Mouse (Mus musculus): ENCODE data around the gene Rptor. TPM values are rescaled to one million over a fixed set of nuclear protein-coding genes. Genes with fewer than 3 reads are reported as not detected.

Rptor gene
- total RNA-seq, 2 experiments from 2014 or later, result 62.3 to 66.1 TPM

- no peak for DNase-seq (ENCODE audit: low spot score in 2 of 2)
- no peak for TF ChIP-seq CTCF (conservative IDR thresholded peaks at IDR 0.05)
- Histone ChIP-seq H3K27ac (no peak overlapping the region), H3K4me3 (no peak overlapping the region)
Observed at GRCm38 (mm10) chr11:119670690-119671666, 68.3 kb downstream of the Rptor start.

- Histone ChIP-seq H3K27ac (no peak overlapping the region), H3K4me3 (no peak overlapping the region)
- no peak for DNase-seq (ENCODE audit: low spot score in 2 of 2)
- TF ChIP-seq CTCF (conservative IDR thresholded peaks at IDR 0.05), result no peak
Observed at GRCm38 (mm10) chr11:119672041-119672440, 69.3 kb downstream of the Rptor start.

GRCm38 (mm10) chr11:119672775-119673174 is 70.1 kb downstream of the Rptor start:
- Histone ChIP-seq H3K27ac (no peak overlapping the region), H3K4me3 (no peak overlapping the region)
- no peak for TF ChIP-seq CTCF (conservative IDR thresholded peaks at IDR 0.05)

GRCm38 (mm10) chr11:119674835-119675234 is 72.1 kb downstream of the Rptor start:
- H3K4me3 ChIP-seq, result no peak overlapping the region
- no peak for DNase-seq (ENCODE audit: low spot score in 2 of 2)
- peak overlapping the region; percentile 11; the same call in 1 of the 2 replicates for H3K27ac ChIP-seq
- TF ChIP-seq CTCF (conservative IDR thresholded peaks at IDR 0.05), result no peak

More at GRCm38 (mm10) chr11:119672775-119673174, 70.1 kb downstream of the Rptor start:
- DNase-seq (ENCODE audit: low spot score in 2 of 2), result no peak

GRCm38 (mm10) chr11:119675546-119675945 is 72.8 kb downstream of the Rptor start:
- no peak for DNase-seq (ENCODE audit: low spot score in 2 of 2)
- Histone ChIP-seq H3K27ac (no peak overlapping the region), H3K4me3 (no peak overlapping the region)
- no peak for TF ChIP-seq CTCF (conservative IDR thresholded peaks at IDR 0.05)

GRCm38 (mm10) chr11:119676751-119677411 is 74.2 kb downstream of the Rptor start:
- H3K4me3 ChIP-seq, result no peak overlapping the region
- no peak for DNase-seq (ENCODE audit: low spot score in 2 of 2)
- TF ChIP-seq CTCF (conservative IDR thresholded peaks at IDR 0.05), result no peak
- H3K27ac ChIP-seq, result no peak overlapping the region

GRCm38 (mm10) chr11:119678427-119678826 is 75.7 kb downstream of the Rptor start:
- no peak for TF ChIP-seq CTCF (conservative IDR thresholded peaks at IDR 0.05)
- Histone ChIP-seq H3K4me3 (no peak overlapping the region), H3K27ac (no peak overlapping the region)
- peak; percentile 31 to 34 for DNase-seq (ENCODE audit: low spot score in 2 of 2)

GRCm38 (mm10) chr11:119680735-119681134 is 78.0 kb downstream of the Rptor start:
- TF ChIP-seq CTCF (conservative IDR thresholded peaks at IDR 0.05), result no peak
- no peak for DNase-seq (ENCODE audit: low spot score in 2 of 2)
- Histone ChIP-seq H3K4me3 (no peak overlapping the region), H3K27ac (no peak overlapping the region)

GRCm38 (mm10) chr11:119682285-119682684 is 79.6 kb downstream of the Rptor start:
- Histone ChIP-seq H3K27ac (no peak overlapping the region), H3K4me3 (no peak overlapping the region)
- no peak for DNase-seq (ENCODE audit: low spot score in 2 of 2)
- no peak for TF ChIP-seq CTCF (conservative IDR thresholded peaks at IDR 0.05)

GRCm38 (mm10) chr11:119683796-119684195 is 81.1 kb downstream of the Rptor start:
- no peak overlapping the region for H3K4me3 ChIP-seq
- no peak overlapping the region for H3K27ac ChIP-seq
- DNase-seq (ENCODE audit: low spot score in 2 of 2), result no peak
- TF ChIP-seq CTCF (conservative IDR thresholded peaks at IDR 0.05), result no peak

GRCm38 (mm10) chr11:119685477-119685876 is 82.8 kb downstream of the Rptor start:
- DNase-seq (ENCODE audit: low spot score in 2 of 2), result peak; percentile 23 to 34
- H3K27ac ChIP-seq, result 0 out of 2 replicates have a peak overlapping the region, but pooled peaks have one; percentile 23
- H3K4me3 ChIP-seq, result no peak overlapping the region
- no peak for TF ChIP-seq CTCF (conservative IDR thresholded peaks at IDR 0.05)

GRCm38 (mm10) chr11:119685910-119686659 is 83.4 kb downstream of the Rptor start:
- no peak overlapping the region for H3K4me3 ChIP-seq
- peak overlapping the region; percentile 23; the same call in 1 of the 2 replicates for H3K27ac ChIP-seq
- TF ChIP-seq CTCF (conservative IDR thresholded peaks at IDR 0.05), result no peak
- DNase-seq (ENCODE audit: low spot score in 2 of 2), result no peak

Measured in layer of hippocampus, adult 2 months (tissue).